Mouse (Mus musculus): ENCODE measurements around the gene Stk11ip. TPM values are rescaled to one million over a fixed set of nuclear protein-coding genes. Genes with fewer than 3 reads are reported as not detected.

Stk11ip gene
- total RNA-seq, 2 experiments from 2014 or later = 16.6 to 20.6 TPM

DNA sequence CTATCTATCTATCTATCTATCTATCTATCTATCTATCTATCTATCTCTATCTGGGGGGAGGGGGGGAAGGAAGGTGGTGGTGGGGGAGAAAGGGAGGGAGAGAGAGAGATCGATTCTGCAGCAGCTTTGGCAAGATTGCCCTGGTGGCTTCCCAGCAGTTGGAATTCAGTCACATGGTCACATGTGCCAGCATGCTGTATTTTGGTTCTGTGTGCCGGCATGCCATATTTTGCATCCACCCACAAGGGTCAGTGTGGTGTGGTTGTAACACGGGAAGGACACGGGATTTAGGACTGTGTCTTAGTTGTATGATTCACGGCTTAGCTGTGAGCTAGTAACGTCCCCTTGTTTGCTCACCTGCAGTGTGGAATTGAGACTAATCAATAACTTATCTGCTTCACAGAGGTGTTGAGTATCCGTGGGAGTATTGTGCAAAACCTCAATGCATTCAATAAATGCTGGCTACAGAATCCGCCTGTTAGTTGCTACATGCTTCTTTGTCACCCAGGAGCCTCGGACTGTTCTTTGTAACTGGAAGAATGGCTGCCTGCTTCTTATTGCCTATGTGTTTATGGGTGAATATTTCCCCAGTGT is 17.4 kb downstream of the Stk11ip start:
- DNase-seq = no peak

DNA sequence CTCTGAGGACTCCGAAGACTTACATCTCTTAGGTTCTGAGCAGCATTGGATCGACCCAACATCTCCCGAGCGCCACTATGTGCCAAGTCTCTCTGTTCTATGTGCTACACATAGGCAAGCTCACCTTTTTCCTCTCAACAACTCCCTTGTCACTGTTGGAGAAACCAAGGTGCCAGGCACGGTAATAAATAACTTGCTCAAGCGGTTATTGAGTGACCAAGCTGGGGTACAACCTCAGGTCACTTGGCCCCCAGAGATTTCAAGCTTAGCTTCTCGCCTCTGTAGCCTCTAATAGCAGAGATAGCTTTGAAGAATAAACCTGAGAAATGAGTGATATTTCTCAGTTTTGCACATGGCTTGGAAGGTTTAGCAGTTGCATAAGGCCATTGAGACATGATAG is 20.2 kb downstream of the Stk11ip start:
- DNase-seq = no peak

DNA sequence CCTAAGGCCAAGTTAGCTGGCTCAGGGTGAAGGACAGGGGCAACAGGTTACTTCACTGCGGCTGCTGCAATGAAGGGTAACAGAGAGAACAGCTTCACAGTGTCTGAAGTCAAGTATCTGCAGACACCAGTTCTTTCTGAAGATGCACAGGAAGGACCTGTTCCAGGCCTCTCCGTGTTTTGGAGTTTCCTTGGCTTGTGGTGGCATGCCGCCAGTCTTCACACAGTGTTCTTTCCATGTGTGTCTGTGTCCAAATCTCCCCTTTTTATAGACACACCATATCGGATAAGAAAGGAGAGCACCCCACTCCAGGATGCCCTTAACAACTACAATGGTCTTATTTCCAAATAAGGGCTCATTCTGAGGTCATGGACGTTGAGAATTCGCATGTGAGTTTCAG is 23.0 kb downstream of the Stk11ip start:
- no peak for DNase-seq

DNA sequence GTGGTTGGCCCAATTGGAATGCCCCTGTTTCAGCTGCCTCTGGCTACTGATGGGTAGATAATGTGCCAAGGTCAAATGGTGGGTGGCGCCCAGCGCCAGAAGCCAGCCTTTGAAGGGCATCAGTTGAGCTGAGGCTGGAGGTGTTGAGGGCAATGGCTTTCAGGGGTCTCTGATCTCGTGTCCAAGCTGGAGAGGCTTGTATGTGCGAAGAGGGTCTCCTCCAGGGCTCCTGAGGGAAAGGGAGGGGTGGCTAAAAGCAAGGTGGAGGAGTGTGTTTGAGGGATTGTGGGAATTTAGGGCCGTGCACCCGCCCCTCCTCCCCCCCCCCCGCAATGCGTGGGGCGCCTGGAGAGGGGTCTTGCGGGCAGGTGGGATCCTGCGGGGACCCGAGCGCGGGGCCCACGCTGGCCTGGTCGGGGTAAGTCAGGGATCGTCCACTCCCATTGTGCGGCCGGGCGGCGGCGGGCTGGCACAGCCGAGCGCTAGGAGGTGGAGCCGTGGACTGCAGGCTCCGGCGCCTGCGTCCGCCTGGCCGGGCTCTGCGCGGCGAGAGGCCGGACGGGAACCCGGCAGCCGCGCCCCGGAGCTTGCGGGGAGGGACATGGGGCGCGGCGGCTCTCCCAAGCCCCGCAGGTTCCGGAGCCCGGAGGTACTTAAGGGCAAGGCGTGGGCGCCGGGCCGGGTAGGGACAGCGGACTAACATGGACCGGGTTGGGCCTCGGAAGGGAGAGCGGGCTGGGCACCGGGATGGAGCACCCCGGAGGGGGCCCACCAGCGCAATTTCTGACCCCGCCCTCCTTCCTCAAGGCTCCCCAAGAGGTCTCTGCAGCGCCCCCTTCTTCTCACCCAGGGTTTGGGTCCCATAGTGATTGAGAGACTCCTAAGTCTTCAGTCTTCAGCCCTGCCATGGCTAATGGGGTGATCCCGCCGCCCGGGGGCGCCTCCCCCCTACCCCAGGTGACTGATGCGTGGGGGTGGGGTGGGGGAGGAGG is 24.9 kb downstream of the Stk11ip start, which contains the start of gene Slc4a3:
Gene Slc4a3 (plus strand): TSS at position 302 of the 992 bp plus-strand sequence.
- peak; percentile 80 to 84 for DNase-seq

DNA sequence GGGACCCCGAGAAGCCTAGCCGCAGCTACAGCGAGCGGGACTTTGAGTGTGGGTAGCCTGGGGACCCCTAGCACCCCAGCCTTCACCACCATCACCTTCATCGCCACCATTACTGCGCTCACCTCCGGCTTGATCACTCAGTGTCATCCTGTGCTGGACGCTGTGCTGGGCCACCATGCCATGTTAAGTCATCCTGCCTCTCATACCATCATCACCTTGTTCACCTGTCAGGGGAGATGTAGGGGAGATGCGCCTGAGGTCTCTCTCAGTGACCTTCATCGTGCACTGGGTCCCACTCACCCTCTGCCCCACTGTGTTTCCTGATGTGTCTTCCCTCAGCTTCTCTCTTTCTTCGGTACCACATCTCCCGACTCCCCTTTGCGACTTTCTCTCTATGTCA is 26.0 kb downstream of the Stk11ip start:
- no peak for DNase-seq

DNA sequence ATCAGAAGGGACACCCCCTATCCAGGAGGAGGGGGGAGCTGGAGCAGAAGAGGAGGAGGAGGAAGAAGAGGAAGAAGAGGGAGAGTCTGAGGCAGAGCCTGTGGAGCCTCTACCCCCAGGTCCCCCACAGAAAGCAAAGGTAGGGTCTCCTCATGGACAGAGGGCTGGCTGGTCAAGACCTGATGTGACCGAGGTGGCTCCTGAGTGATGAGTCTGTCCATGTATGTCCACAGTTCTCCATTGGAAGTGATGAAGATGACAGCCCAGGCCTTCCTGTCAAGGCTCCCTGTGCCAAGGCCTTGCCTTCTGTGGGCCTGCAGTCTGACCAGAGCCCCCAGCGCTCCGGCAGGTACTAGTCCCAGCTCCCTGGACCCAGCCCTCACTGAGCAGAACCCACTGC is 26.8 kb downstream of the Stk11ip start:
- no peak for DNase-seq

DNA sequence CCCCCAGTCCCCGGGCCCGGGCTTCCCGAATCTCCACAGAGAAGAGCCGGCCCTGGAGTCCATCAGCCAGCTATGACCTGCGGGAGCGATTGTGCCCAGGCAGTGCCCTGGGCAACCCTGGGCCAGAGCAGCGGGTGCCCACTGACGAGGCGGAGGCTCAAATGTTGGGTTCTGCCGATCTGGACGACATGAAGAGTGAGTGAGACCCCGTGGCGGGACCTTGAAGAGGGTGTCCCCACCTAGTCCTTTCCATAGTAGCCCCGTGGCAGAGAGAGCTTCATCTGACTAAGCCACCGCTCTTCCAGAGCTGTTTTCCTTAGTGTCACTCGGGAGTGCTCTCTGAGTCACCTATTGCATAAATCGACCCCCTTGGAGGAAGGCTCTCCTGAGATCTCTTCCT is 27.5 kb downstream of the Stk11ip start:
- peak; percentile 44 to 51 for DNase-seq

DNA sequence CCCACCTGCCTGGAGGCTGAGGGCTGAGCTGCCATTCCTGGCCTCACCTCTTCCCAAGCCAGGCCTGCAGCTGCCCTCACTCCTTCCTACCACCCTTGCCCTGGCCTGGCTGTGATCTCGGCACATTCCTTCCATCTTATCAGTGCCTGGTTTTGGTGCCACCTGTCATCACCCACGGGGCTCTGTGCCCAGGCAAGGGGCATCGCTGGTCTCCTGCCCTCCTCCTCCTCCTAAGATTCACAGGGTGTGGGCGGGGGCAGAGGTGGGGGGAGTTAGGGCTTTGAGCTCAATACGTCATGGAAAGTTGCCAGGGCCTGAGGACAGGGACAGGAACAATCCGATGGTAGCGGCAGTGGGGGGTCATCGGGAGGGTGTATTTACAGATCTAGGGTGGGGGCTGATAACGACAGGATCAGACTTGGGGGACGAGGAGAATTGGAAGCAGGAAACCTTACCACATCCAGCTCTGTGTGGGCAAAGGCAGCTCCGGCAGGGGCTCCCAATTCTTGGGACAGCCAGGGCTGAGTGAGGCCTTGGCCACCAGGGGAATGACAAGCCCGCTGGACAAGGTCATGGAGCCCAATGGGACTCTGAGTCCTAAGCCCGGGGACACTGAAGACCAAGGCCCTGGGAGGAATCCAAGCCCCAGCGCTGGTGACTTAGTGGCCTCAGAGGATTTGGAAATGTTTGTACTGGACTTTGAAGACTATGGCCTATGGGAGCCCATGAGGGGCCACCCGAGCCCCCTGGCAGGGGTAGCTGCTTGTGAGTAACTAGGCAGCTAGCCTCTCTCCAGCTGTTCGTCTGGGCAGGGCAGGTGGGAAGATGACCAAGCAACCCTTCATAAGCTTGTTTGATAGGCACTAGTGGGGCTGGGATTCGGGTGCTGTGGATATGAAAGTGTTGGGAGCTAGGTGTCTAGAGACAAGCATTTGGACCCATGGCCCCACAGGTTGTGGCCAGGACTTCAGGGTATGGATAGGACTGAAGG is 28.3 kb downstream of the Stk11ip start:
- peak; percentile 89 to 92 for DNase-seq

DNA sequence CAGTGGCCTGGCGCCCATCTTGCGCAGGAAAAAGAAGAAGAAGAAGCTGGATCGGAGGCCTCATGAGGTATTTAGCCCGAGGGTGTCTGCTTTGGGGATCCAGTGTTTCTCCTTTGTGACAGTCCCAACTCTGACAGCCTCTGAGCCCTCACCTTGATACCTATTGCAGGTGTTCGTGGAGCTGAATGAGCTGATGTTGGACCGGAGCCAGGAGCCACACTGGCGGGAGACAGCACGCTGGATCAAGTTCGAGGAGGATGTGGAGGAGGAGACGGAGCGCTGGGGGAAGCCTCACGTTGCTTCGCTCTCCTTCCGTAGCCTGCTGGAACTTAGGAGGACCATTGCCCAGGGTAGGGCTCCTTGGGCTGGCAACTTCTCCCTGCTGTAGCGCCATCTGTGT is 29.3 kb downstream of the Stk11ip start:
- DNase-seq = no peak

DNA sequence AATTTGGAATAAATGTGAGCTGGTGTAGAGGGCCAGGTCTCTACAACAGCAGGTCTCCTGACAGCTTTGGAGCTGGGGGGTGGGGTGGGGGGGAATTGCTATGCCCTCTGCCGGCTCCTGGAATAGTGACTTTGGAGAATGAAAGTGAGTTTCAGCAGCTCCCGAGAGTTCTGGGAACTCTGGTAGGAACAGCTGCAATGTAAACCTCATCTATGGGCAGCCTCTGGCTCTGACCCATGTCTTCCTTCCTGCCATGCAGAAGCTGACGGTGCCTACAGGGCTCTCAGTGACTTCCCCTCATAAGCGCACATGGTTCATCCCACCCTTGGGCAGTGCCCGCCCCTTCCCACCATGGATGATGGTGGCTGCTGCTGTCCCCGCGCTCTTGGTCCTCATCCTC is 34.4 kb downstream of the Stk11ip start:
- no peak for DNase-seq

DNA sequence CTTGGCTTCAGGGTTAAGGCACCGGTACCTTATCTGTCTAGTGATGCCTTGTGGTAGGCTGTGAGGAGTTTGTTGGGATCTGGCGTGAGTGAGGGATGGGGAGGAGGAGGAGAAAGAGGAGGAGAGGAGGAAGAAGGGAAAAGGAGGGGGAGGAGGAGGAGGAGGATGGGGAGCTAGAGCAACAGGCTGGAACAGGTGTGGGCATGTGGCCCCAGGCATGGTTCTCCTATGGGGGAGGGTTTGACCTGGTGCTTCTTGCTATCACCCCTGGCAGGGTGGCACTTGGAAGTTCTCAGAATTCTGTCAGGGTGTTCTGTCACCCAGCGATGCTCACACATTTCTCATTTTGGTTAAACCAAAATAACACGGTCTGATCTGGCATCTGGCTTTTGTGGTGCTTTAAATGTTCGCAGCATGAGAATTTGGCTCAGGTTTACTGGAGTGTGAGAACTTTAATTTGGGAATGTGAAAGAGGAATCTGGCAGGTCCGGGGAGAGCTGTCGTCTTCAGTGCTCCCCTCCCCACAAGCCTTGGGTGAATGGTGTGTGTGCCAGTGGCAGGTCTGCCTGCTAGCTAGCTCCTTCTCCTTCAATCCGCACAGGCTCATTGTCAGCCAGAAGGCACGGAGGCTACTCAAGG is 34.9 kb downstream of the Stk11ip start:
- no peak for DNase-seq

DNA sequence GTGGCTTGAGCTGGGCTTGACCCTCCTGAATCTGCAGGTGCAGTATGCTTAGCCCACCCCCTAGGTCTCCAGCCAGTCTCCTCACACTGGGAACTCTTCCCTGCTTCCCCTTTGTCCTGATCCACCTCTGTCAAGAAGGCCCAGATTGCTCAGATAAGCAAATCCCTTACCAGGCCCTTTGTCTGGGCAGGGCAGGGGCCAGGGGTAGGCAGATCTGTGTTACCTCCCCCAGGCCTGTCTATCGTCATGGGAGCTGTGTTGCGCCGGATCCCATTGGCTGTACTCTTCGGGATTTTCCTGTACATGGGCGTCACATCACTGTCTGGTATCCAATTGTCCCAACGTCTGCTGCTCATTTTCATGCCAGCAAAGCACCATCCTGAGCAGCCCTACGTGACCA is 35.7 kb downstream of the Stk11ip start:
- no peak for DNase-seq

DNA sequence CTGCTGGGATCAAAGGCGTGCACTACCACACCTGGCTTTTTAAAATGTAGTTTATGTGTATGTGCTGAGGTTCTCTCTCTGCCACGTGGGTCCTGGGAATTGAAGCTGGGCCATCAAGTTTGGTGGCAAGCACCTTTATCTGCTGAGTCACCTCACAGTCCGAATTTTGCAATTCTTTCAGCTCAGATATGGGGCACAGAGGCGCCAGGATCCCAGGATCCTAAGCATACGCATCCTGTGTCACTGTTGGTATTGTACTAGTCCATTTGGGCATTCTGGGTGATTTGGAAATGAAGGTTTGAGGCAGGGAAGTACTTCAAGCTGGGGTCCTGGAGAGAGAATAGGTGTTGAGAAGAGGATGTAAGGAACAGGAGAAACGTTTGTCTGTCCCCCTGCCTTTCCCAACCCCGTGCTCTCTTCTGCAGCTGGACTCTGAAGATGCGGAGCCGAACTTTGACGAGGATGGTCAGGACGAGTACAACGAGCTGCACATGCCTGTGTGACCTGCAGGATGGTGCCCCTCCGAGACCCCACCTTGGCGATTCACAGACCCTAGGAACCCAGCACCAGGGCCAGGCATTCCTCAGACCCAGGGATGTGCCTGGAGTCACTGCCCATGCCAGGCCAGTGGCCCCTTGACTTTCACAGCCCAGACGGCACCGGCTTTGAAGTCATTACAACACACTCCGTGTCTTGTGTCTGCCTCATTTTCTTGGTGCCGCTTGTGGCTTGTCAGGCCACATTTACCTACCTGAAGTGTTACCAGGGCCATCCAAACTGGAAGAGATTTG is 37.3 kb downstream of the Stk11ip start:
- DNase-seq = peak; percentile 48 to 57

DNA sequence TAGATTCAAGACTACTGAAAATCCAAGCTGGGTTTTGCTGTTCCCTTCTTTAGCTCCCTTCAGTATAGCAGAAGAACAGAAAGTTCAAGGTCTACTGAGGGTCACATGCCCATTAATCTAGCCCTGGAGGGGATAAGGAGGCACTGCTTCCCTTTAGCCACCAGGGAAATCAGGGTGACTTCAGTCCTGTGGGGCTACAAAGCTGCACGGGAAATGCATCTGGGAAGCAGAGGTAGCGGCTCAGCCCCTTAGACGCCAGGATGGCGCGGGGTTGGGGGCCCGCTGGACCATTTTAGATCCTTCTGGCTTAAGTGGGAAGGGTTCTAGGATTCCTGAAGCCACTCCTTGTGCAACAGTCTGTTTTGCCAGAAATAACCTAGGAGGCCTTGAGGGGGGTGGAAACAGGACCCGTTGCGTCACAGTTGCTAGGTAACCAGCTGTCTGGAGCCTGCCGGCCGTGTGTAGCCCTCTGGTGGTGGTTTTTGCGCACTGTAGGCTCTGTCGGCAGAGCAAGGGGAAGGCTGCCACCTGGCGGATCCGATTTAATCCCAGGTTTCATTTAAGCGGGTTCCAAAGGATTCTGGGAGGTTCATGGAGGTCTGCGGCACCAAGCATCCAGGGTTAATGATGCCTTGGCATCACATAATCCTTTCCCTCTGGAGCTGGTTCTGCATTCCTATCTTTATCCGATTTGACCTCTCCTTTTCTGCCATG is 38.0 kb downstream of the Stk11ip start:
- DNase-seq = peak; percentile 94 to 95

DNA sequence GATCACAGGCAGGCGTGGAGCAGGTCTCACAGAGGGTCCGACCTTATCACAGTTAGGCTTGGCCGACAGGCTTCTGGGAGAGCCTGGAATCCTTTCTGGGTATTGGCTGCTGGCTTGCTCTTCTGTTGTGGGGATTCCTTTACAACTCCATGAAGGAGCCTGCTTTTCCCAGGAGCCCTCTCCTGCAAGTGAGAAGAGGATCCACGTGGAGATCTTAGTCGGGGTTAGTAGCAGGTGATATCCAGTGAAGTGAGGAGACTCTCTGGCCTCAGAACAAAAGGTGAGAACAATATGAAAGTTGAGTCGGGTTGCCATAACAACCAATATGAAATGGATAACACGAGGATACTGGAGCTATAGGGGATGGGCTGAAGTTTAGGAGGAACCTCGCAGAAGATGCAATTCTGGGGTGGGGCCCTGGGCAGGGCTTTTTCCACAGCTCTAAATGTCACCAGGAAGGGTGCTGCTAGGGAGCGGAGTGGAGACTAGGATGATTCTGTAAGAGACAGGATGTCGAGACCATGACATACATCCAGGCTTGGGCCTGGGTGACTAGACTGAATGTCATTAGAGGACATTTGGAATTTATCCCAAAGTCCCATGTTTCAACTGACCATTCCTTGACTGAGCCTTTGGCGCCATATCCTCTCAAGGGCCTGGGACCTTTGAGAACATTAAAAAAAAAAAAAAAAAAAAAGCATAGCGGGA is 39.0 kb downstream of the Stk11ip start:
- DNase-seq = no peak

DNA sequence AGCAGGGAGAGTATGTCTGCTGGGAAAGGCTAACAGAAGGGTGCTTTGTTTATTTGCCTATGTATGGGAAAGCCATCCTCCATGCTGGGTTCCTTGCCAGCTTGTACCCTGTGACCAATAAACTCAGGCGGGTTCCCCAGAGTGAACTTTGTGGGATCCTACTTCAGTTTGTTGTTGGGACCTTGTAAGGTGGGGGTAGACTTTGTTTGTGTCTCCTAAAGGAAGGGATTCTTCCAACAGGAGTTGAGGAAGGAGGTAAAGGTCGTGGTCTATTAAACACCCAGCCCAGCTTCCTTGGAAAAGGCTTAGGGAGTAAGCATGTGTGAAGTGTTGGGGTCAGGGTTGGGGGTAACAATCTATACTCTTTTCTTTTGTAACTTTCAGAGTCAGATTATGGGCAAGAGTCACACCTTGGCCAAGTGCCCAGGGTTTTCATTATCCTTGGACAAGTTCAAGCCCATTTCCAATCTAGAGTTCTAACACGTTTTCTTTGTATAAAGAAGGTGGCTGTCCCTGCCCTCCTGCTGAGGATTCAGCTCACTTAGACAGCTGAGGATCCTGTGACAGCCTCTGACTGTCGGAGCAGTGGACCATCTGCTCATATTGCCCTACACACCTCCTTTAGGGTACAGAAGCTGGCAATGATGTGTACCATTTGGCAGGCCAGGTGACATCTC is 40.0 kb downstream of the Stk11ip start:
- DNase-seq = peak; percentile 59 to 65

DNA sequence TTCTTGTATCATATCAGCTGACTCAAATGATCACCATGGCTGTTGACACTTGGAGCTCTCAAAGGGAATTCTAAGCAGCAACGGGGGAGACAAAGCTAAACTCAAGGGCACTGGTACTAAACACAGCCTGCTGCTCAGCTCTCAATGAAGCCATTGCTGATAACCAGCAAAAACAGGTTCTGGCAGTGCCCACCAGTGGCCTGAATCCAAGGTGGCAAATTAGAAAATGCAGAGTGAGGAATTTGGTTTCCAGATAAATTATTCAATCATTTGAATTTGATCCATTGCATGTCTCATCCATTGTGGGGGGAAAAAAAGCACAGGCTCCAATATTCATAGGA is 40.5 kb downstream of the Stk11ip start:
- DNase-seq = no peak

DNA sequence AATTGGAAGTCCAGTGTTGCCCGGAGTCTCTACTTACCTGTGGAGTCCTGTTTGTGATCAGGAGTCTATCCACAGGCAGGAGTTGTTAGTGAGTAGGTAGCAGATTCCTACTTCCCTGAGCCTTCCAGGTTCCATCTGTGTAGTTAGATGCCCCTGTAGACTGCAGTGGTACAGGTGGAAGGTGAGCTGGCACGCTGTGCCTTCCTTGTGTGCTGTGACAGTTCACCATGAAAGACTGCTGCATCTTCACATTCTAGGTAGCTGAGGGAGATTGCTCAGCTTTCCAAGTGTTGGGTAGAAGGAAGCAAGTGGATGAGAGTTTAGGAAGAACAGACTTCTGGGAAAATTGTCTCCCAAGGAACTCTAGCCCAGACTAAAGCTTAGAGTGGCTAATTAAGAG is 42.8 kb downstream of the Stk11ip start:
- no peak for DNase-seq

DNA sequence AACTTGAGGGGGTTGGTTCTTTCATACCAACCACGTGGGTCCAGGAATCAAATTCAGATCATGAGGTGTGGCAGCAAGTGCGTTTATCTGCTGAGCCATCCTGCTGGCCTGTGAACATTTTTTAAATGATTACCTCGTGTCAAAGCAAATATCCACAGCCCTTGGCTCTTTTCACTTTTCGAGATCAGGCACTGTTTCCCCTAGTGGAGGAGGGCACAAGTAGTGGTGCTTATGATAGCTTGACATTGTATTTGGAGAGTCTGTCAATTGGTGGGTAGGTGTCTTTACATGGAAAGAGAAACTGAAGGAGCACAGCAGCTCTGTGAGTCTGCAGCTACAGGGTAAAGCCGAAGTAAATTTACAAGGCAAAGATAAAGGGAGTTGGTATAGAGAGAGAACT is 43.6 kb downstream of the Stk11ip start:
- no peak for DNase-seq
